Mouse (Mus musculus): ENCODE measurements around the gene Iqschfp.

DNA sequence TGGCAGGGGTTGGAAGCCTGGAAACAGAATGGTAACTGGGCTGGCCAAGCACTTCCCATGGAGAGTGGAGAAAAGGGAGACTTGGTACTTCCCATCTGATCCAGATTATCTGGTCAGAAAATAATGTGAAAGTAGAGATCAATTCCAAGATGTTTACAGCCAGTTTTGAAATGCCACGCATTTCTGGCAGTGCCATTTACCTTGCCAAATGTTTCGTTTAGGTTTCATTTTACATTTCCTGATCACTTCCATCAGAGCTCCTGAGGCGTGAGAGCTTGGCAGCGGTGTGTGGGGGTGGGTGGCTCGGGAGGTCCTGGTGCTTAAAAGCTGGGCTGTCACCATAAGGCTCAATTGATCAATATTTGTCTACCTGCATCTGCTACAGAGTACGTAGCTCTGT, 599.5 kb downstream of the Iqschfp start:
- TF ChIP-seq POLR2A (IDR thresholded peaks at IDR 0.05; ENCODE audit: control insufficient read depth, low read depth, low read length) (no peak), CTCF (IDR thresholded peaks at IDR 0.05; ENCODE audit: control insufficient read depth, insufficient read depth, insufficient replicate concordance, low read depth, low read length) (no peak)
